Mouse (Mus musculus) heart, embryonic 14.5 days (tissue): ENCODE results near the gene Cryl1. TPM values are rescaled to one million over a fixed set of nuclear protein-coding genes. Genes with fewer than 3 reads are reported as not detected.

ENCODE experiments used
- ATAC-seq: fragments of 200-750 bp; cut with Nextera tagmentation; 2 replicates; pipeline ENCODE4 v1.8.0; 2017; ENCODE audit warnings: low read depth, moderate TSS enrichment; ENCODE audit not compliant: insufficient number of reproducible peaks, insufficient read depth, low FRiP score
- H3K27ac ChIP-seq, 2 experiments: fragments of 200-500 bp in 1 of 2; fragments of 300-500 bp in 1 of 2; sonication (generic) in 1 of 2; replicated peaks in 1 of 2; 2 replicates each; pipeline ENCODE4 v1.5.1; 2012 to 2014; ENCODE audit warnings: low read depth in 2 of 2, low read length in 2 of 2, control low read depth in 1 of 2, mild to moderate bottlenecking in 1 of 2, mixed read lengths in 1 of 2; ENCODE audit not compliant: control insufficient read depth in 1 of 2, insufficient read depth in 1 of 2
- H3K27me3 ChIP-seq: fragments of 300-500 bp; sonication (generic); 2 replicates; pipeline ENCODE4 v1.6.1; 2014; ENCODE audit warnings: mild to moderate bottlenecking, low read length, control low read depth; ENCODE audit not compliant: control insufficient read depth, insufficient read depth
- H3K36me3 ChIP-seq: fragments of 300-500 bp; sonication (generic); 2 replicates; pipeline ENCODE4 v1.6.1; 2014; ENCODE audit warnings: mild to moderate bottlenecking, control low read depth, low read length, mixed read lengths; ENCODE audit not compliant: control insufficient read depth, insufficient read depth
- H3K4me1 ChIP-seq, 2 experiments: fragments of 200-500 bp in 1 of 2; fragments of 300-500 bp in 1 of 2; sonication (generic) in 1 of 2; 2 replicates each; pipeline ENCODE4 v1.6.1; 2012 to 2014; ENCODE audit warnings: low read length in 2 of 2, control low read depth in 1 of 2, mixed read lengths in 1 of 2; ENCODE audit not compliant: control insufficient read depth in 2 of 2, insufficient read depth in 2 of 2
- H3K4me2 ChIP-seq: fragments of 300-500 bp; sonication (generic); 2 replicates; pipeline ENCODE4 v1.6.1; 2014; ENCODE audit warnings: mild to moderate bottlenecking, low read length
- H3K4me3 ChIP-seq, 2 experiments: fragments of 200-500 bp in 1 of 2; fragments of 300-500 bp in 1 of 2; sonication (generic) in 1 of 2; 2 replicates each; pipeline ENCODE4 v1.5.1; 2012 to 2014; ENCODE audit warnings: low read length in 2 of 2, mild to moderate bottlenecking in 2 of 2, control low read depth in 1 of 2, low read depth in 1 of 2, moderate library complexity in 1 of 2; ENCODE audit not compliant: control insufficient read depth in 1 of 2, insufficient read depth in 1 of 2
- H3K9ac ChIP-seq: fragments of 300-500 bp; sonication (generic); 2 replicates; pipeline ENCODE4 v1.6.1; 2014; ENCODE audit warnings: mild to moderate bottlenecking, low read length
- H3K9me3 ChIP-seq: fragments of 300-500 bp; sonication (generic); 2 replicates; pipeline ENCODE4 v1.6.1; 2016; ENCODE audit warnings: low read length, control low read depth; ENCODE audit not compliant: control insufficient read depth
- WGBS: fragments of 180-500 bp; shearing (Covaris S2); extraction: QIAGEN DNeasy Blood & Tissue Kit; methylation state at CpG from one replicate; pipeline ENCODE4 v1.1.7; 2014; 5-methylcytosine and 5-hydroxymethylcytosine counted together
- polyA plus RNA-seq: library from polyadenylated mRNA; unstranded; fragments of >200 nt; fragmentation: Nextera tagmentation; extraction: Ambion mirVana; gene quantifications from 2 replicates; pipeline ENCODE4 v1.2.1, GENCODE M21; 2014

The Cryl1 gene
- polyA plus RNA-seq, 1 experiment from 2014 or later: 17.3 TPM

- H3K4me2 ChIP-seq: no peak overlapping the region
- no peaks in the 10 kb centered on the region for H3K27me3 ChIP-seq
- no peak for ATAC-seq
- no peaks in the 10 kb centered on the region for H3K36me3 ChIP-seq
- H3K9me3 ChIP-seq: no peaks in the 10 kb centered on the region
- no peaks in the 10 kb centered on the region for H3K4me1 ChIP-seq
- no peak overlapping the region for H3K27ac ChIP-seq
- no peak overlapping the region for H3K4me3 ChIP-seq
- 67% methylated on average over 6 of the region's 6 CpGs for WGBS
- no peak overlapping the region for H3K9ac ChIP-seq
Observed at GRCm38 (mm10) chr14:57230264-57231015, 167.9 kb downstream of the Cryl1 start.

Other genes starting within 250 kb of the Cryl1 start
- 5.4 and 6.8 TPM in 2 replicates for gene Ift88, start 25.5 kb upstream of the Cryl1 start, polyA plus RNA-seq
- 0.78 and 1.0 TPM in 2 replicates for gene Il17d, start 126.2 kb upstream of the Cryl1 start, polyA plus RNA-seq
- 73.8 and 82.0 TPM in 2 replicates for gene Eef1akmt1, start 173.1 kb upstream of the Cryl1 start, polyA plus RNA-seq